Mouse (Mus musculus) heart, embryonic 15.5 days (tissue): ENCODE data around the gene Tmsb10. TPM values are rescaled to one million over a fixed set of nuclear protein-coding genes. Genes with fewer than 3 reads are reported as not detected.

Source experiments
- polyA plus RNA-seq: library from polyadenylated mRNA; unstranded; fragments of >200 nt; fragmentation: Nextera tagmentation; extraction: Ambion mirVana; gene quantifications from 2 replicates; pipeline ENCODE4 v1.2.1, GENCODE M21; 2015

Tmsb10 gene
- polyA plus RNA-seq, 1 experiment from 2014 or later, result 1,510 TPM

Other genes with a start within 250 kb of the Tmsb10 start
- gene Tcf7l1, start 169.5 kb downstream of the Tmsb10 start, polyA plus RNA-seq, result 12.6 and 19.5 TPM in 2 replicates
- gene Kcmf1, start 58.8 kb downstream of the Tmsb10 start, polyA plus RNA-seq, result 40.7 and 41.0 TPM in 2 replicates